Mouse (Mus musculus) heart, embryonic 14.5 days (tissue): ENCODE results near the gene Zscan20. TPM values are rescaled to one million over a fixed set of nuclear protein-coding genes. Genes with fewer than 3 reads are reported as not detected.

Source experiments
- polyA plus RNA-seq: library from polyadenylated mRNA; unstranded; fragments of >200 nt; fragmentation: Nextera tagmentation; extraction: Ambion mirVana; gene quantifications from 2 replicates; pipeline ENCODE4 v1.2.1, GENCODE M21; 2014

Gene Zscan20
- polyA plus RNA-seq, 1 experiment from 2014 or later: 4.4 TPM

Other genes starting within 250 kb of the Zscan20 start
- gene Tlr12, start 8.5 kb upstream of the Zscan20 start, polyA plus RNA-seq: not detected in 2 replicates
- 42.5 and 43.2 TPM in 2 replicates for gene Phc2, start 44.6 kb upstream of the Zscan20 start, polyA plus RNA-seq
- gene A3galt2, start 145.3 kb upstream of the Zscan20 start, polyA plus RNA-seq: 0.12 and 0.13 TPM in 2 replicates
- gene Zfp362, start 195.9 kb upstream of the Zscan20 start, polyA plus RNA-seq: 14.8 and 17.6 TPM in 2 replicates